Mouse (Mus musculus): Measurements from ENCODE around the gene Ceacam16.
A peak's percentile ranks its signal among the peaks of the same experiment; 100 is the strongest.

Ceacam16 gene

GRCm38 (mm10) chr7:19844521-19845171 lies 16.5 kb downstream of the Ceacam16 start:
- no peak for DNase-seq (ENCODE audit: extremely low read depth, insufficient read length, low spot score)

- DNase-seq (ENCODE audit: extremely low read depth, insufficient read length, low spot score), result no peak
Measured at GRCm38 (mm10) chr7:19843561-19843960, 17.5 kb downstream of the Ceacam16 start.

DNA sequence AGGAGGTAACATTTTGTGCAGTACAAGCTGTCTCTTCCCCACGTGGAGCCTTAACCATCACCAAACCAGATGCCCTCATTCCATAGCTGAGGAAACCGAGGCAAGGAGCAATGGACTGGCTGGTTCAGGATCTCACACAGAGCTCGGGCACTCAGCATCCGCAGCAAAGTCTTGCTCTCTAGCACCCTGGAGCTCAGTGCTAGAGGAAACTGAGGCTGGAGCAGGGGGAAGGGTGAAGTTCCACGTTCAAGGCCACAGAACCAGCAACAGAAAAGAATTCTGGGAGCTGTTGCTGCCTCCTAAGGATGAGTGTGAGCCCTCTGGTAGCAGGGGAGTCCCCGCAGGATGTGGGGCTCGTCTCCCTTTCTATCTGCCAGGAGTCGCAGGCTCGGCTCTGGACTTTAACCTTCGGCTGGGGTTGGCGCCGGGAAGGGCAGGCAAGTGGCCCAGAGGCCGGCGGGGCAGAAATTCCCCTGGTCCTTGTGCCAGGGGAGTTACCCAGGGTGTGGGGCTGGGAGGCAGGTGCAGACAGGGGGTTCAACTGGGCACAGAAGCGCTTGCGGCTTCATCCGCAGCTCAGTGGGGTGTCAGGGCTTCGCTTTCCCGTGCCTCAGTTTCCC lies 18.1 kb downstream of the Ceacam16 start:
- no peak for DNase-seq (ENCODE audit: extremely low read depth, insufficient read length, low spot score)

- no peak for DNase-seq (ENCODE audit: extremely low read depth, insufficient read length, low spot score)
Measured at GRCm38 (mm10) chr7:19841686-19842413, 19.2 kb downstream of the Ceacam16 start.

DNA sequence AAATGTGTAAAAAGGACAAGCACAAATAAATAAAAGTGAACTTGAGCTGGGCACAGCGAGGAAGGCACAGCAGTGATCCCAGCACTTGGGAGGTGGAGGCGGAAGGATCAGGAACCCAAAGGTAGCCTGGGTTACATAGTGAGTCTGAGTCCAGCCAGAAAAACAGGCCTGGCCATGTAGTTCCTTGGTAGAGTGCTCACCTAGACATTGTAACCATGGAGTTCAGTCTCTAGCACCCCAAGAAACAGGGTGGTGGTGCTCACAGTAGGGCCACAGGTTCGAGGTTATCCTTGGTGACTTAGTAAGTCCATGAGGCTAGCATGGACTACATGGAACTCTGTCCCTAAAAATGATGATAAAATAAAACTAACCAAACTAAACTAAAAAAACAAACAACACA lies 20.2 kb downstream of the Ceacam16 start:
- no peak for DNase-seq (ENCODE audit: extremely low read depth, insufficient read length, low spot score)

DNA sequence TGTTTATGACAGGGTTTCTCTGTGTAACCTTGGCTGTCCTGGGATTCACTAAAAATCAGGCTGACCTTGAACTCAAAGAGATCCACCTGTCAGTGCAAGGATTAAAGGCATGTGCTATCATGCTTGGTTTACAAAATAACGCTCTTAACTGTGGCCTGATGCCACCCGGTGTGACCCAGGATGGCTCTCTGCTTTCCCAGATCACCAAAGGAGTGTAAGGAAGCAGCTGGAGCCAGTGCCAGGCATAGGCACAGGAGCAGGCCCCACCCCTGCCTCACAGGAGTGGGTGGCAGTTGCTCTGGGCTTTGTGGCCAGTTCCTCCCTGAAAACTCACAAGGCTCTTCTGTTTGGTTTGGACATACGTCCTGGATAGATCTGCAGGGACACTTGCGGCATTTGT lies 20.7 kb downstream of the Ceacam16 start:
- no peak for DNase-seq (ENCODE audit: extremely low read depth, insufficient read length, low spot score)

DNA sequence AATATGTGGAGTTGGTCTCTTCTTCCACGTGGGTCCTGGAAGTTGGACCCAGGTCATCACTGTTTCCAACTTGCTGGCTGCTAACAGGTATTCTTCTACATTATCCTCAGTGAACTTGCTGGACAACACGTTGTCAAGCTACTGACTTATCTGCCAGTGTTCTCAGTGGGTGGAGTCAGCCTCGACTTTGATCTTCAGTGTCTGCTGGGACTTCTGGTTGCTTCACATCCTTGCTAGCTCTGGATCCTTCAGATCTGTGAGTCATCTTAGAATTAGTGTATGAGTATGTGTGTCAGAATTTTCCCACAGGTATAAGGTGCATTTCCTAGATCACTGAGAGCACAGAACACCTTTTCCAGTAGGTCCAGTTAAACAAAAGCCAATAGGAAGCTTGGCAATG lies 24.3 kb downstream of the Ceacam16 start:
- DNase-seq (ENCODE audit: extremely low read depth, insufficient read length, low spot score), result no peak

DNA sequence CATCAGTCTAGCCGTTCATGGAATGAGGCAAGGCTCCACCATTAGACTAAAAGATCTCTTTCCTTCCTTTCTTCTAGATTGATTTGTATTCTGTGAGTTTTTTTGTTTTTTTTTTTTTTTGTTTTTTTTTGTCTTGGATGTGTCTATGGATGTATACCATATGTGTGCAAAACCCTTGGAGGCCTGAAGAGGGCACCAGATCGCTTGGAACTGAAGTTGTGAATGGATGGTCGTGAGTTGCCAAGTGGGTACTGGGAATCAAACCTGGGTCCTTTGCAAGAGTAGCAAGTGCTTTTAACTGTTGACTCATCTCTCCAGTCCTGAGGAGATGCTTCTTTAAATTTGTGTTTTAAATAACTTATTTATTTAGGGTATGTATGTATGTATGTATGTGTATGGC lies 27.0 kb downstream of the Ceacam16 start:
- DNase-seq (ENCODE audit: extremely low read depth, insufficient read length, low spot score), result no peak

- DNase-seq (ENCODE audit: extremely low read depth, insufficient read length, low spot score), result peak; percentile 59
Measured at GRCm38 (mm10) chr7:19831837-19832236, 29.3 kb downstream of the Ceacam16 start.

- peak; percentile 95 for DNase-seq (ENCODE audit: extremely low read depth, insufficient read length, low spot score)
Measured at GRCm38 (mm10) chr7:19830682-19831156, 30.4 kb downstream of the Ceacam16 start.

GRCm38 (mm10) chr7:19829694-19830093 lies 31.4 kb downstream of the Ceacam16 start:
- no peak for DNase-seq (ENCODE audit: extremely low read depth, insufficient read length, low spot score)

GRCm38 (mm10) chr7:19826756-19827155 lies 34.3 kb downstream of the Ceacam16 start:
- DNase-seq (ENCODE audit: extremely low read depth, insufficient read length, low spot score), result peak; percentile 58

DNA sequence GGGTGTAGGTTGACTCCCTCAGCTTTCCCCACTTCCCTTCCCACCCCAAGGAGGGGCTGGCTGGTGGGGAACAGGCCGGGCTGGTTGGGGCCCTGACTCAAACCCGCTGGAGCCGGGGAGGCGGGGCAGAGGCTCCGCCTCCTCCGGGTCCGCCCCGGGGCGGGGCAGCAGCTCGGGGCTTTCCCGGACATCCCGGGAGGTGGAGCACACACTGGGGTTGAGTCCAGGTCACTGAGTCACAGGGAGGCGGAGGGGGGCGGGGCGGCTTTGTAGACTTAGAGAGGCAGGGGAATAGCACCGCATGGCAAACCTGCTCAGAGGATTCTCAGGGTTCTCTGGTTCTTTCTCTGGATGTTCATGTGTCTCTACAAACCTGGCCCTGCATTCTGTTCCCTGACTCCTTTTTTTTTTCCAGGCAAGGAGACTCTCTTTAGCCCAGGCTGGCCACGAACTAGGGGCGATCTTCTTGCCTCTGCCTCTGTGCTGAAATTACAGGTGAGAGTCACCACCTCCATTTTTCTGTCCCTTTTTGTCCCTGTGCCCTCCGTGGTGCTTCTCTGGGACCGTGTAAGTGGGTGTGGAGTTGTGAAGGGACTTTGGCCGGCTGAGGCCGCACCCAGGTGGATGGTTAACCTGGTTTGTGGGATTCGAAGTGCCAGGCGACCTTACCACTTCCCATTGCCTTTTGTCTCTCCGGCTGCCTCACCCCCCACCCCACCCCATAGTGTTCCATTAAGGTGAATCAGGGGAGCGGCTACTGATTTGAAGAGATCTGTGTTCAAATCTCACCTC lies 36.7 kb downstream of the Ceacam16 start:
- DNase-seq (ENCODE audit: extremely low read depth, insufficient read length, low spot score), result peak; percentile 93

DNA sequence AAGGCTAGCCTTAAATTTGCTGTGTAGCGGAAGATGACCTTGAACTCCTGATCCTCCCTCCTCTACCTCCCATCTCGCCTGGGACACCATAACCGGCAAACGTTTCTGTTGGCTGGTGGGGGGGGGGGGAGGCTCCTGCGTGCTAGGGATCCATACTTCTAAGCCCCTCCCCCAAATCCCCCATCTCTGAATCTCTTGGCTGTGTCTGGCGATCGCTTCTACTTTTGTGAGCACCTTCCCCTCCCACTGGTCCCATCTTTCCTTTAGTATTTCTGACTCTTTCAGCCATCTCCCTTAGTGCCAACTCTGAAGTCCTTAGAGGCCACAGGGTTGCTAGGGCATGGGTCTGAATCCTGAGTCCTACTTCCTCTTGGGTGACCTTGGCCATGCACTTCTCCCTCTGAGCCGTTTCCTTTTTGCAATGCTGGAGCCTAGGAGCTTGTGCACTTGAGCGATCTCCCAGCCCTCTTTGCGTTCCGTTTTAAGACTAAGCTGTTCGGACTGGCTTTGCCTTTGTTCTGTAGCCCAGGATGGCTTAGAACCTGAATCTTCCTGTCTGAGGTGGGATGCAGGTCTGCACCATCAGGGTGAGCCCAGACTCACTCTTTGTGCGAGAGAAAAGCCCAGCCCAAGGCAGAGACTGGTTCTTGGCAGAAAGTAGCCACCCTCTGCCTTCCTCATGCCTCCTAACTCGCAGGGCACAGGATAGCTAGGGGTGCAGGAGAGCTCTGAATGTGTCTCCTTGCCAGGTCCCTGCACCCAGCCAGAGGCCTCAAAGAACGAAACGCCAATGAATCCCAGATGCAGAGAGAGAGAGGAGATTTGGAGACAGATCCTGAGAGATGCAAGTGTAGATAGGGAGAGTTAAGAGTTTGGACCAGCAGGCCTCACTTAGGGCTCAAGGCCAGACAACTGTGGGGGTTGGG lies 37.6 kb downstream of the Ceacam16 start:
- no peak for DNase-seq (ENCODE audit: extremely low read depth, insufficient read length, low spot score)

DNA sequence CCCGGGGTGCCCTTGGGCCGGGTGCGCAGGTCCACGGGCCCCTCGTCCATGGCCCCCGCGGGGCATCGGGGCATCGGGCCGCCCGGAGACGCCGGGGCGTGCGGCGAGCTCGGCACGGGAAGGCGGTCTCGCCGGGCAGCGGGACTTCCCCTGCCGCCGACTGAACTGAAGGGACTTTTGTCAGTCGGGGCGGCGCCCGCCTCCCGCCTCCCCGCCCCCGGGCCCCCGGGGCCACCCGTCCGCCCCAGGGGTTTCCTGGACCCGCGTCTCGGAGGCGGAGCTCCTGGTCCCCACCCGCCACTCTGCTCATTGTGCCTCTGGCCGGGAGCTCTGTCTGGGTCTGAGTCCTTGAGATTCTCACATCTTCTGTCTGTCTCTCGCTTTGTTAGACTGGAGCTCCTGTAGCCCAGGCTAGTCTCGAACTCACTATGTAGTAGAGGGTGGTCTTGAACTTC lies 38.5 kb downstream of the Ceacam16 start, which contains the start of gene Bcl3:
Gene Bcl3 (minus strand): TSS at position 167 of the 455 bp plus-strand sequence.
- DNase-seq (ENCODE audit: extremely low read depth, insufficient read length, low spot score), result peak; percentile 65

GRCm38 (mm10) chr7:19822193-19822592 lies 38.9 kb downstream of the Ceacam16 start:
- DNase-seq (ENCODE audit: extremely low read depth, insufficient read length, low spot score), result no peak

- no peak for DNase-seq (ENCODE audit: extremely low read depth, insufficient read length, low spot score)
Measured at GRCm38 (mm10) chr7:19821633-19822032, 39.5 kb downstream of the Ceacam16 start.

- DNase-seq (ENCODE audit: extremely low read depth, insufficient read length, low spot score), result no peak
Measured at GRCm38 (mm10) chr7:19820347-19821048, 40.6 kb downstream of the Ceacam16 start.

DNA sequence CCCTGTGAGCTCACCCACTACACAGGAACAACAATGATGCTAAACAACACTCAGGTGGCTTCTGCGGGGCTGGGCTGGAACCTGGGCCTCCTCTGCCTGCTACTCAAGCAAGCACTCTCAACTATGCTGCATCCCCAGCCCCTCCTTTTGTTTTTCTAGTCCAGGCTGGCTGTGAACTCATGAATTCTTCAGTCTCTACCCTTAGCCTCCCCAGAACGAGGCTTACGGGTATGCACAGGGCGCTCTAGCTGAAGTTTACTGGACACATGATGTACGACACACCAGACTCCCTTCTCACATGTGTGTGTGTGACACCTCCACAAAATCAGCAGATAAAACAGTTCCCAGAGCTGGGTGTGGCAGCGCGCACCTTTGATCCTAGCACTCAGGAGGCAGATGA lies 42.2 kb downstream of the Ceacam16 start:
- DNase-seq (ENCODE audit: extremely low read depth, insufficient read length, low spot score), result no peak
